Mouse (Mus musculus) heart, postnatal 0 days (tissue): ENCODE data around the gene Slc41a1.

Source experiments
- CTCF ChIP-seq: IDR thresholded peaks from 2 replicates; pipeline ENCODE4 v1.5.1; 2016; ENCODE audit warnings: antibody characterized with exemption, control low read depth, low read depth
- EP300 ChIP-seq: IDR thresholded peaks from 2 replicates; pipeline ENCODE4 v1.6.1; 2016; ENCODE audit warnings: antibody characterized with exemption, low read depth

DNA sequence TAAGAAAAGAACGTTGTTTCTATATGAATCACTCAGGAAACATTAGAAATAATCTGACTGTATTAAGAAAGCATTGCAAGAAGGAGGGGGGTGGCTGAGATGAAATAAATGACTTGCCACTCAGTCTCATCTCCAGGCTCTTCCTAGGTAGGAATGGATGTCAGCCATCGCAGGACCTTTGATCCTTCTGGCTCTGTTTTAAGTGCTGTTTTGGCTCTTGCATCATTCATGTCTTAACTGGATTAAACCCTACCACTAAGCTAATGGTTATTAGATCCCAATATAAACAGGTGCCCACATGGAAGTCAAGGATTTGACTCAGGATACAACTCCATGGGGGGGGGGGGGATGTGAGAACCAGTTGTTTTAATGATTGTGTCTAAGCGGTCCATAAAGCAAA is 32.1 kb upstream of the Slc41a1 start:
- TF ChIP-seq CTCF (no peak), EP300 (no peak)
